Mouse (Mus musculus): ENCODE measurements around the gene Msh5.

DNA sequence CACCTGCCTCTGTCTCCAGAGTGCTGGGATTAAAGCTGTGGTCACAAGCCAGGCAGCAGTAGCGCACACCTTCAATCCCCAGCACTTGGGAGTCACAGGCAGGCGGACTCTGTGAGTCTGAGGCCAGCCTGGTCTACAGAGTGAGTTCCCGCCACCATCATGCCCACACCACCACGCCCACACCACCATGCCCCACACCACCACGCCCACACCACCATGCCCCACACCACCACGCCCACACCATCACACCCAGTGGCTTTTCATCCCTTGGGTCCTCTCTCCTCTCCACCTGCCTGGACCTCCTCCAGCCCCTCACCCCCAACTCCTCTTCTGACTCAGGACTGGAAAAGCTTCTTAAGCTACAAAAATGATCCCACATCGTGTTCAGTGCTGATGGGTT is 14.7 kb downstream of the Msh5 start:
- TF ChIP-seq CTCF (IDR thresholded peaks at IDR 0.05; ENCODE audit: control insufficient read depth, insufficient read depth, low read length) (no peak), POLR2A (IDR thresholded peaks at IDR 0.05; ENCODE audit: borderline replicate concordance, control insufficient read depth, low read depth, low read length) (no peak)

Data from bone marrow, adult 2 months (tissue).